Mouse (Mus musculus) midbrain, embryonic 16.5 days (tissue): ENCODE results near the gene Cd79b. TPM values are rescaled to one million over a fixed set of nuclear protein-coding genes. Genes with fewer than 3 reads are reported as not detected.
"Not testable (repeated sequence)": the region's sequence is repeated elsewhere in the genome, so short reads cannot be mapped to it uniquely, and the experiment has no call there.

ENCODE experiments used
- ATAC-seq: fragments of 200-750 bp; cut with Nextera tagmentation; 2 replicates; pipeline ENCODE4 v1.8.0; 2017; ENCODE audit warnings: moderate TSS enrichment
- H3K27ac ChIP-seq: fragments of 300-500 bp; sonication (generic); 2 replicates; pipeline ENCODE4 v1.5.1; 2014; ENCODE audit warnings: mild to moderate bottlenecking, low read length, mixed read lengths
- H3K27me3 ChIP-seq: fragments of 300-500 bp; sonication (generic); 2 replicates; pipeline ENCODE4 v1.6.1; 2014; ENCODE audit warnings: low read depth, low read length, mixed read lengths; ENCODE audit not compliant: control insufficient read depth, insufficient read depth
- H3K36me3 ChIP-seq: fragments of 300-500 bp; sonication (generic); 2 replicates; pipeline ENCODE4 v1.6.1; 2014; ENCODE audit warnings: mild to moderate bottlenecking, low read length, moderate library complexity, mixed read lengths; ENCODE audit not compliant: control insufficient read depth, insufficient read depth
- H3K4me1 ChIP-seq: fragments of 300-500 bp; sonication (generic); 2 replicates; pipeline ENCODE4 v1.6.1; 2014; ENCODE audit warnings: mild to moderate bottlenecking, low read length, mixed read lengths; ENCODE audit not compliant: control insufficient read depth, insufficient read depth
- H3K4me2 ChIP-seq: fragments of 300-500 bp; sonication (generic); 2 replicates; pipeline ENCODE4 v1.6.1; 2014; ENCODE audit warnings: mild to moderate bottlenecking, low read length, mixed read lengths
- H3K4me3 ChIP-seq: fragments of 300-500 bp; sonication (generic); 2 replicates; pipeline ENCODE4 v1.5.1; 2014; ENCODE audit warnings: low read depth, mild to moderate bottlenecking, low read length, moderate library complexity, mixed read lengths
- H3K9ac ChIP-seq: fragments of 300-500 bp; sonication (generic); 2 replicates; pipeline ENCODE4 v1.6.1; 2014; ENCODE audit warnings: low read depth, low read length, mixed read lengths
- H3K9me3 ChIP-seq: fragments of 300-500 bp; sonication (generic); replicated peaks from 2 replicates; pipeline ENCODE4 v1.6.1; 2014; ENCODE audit warnings: mild to moderate bottlenecking, low read length, mixed read lengths; ENCODE audit not compliant: control insufficient read depth, poor library complexity, severe bottlenecking
- WGBS: fragments of 180-500 bp; shearing (Covaris S2); extraction: QIAGEN DNeasy Blood & Tissue Kit; methylation state at CpG from one replicate; pipeline ENCODE4 v1.1.7; 2014; 5-methylcytosine and 5-hydroxymethylcytosine counted together
- polyA plus RNA-seq: library from polyadenylated mRNA; unstranded; fragments of >200 nt; fragmentation: Nextera tagmentation; extraction: Ambion mirVana; gene quantifications from 2 replicates; pipeline ENCODE4 v1.2.1, GENCODE M21; 2015

Gene Cd79b
- polyA plus RNA-seq, 1 experiment from 2014 or later: 0.92 TPM

DNA sequence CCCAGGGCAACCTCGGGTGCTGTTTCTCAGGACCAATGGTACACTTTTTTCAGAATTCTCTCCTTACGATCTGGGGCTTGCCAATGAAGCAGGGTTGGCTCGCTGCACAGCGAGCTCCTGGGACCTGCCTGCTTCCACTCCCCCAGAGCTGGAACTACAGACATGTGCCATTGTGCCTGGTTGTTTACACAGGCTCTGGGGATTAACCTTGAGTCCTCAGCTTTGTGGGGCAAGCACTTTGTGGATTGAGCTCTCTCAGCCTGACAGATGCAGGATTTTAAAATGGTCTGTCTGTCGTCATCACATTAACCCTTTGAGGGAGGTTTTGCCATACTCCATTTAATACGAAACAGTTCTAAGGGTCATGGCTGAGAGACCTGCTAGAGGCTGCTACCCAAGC lies 30.3 kb upstream of the Cd79b start:
- Histone ChIP-seq H3K27me3 (no peaks in the 10 kb centered on the region), H3K36me3 (no peaks in the 10 kb centered on the region), H3K4me1 (no peaks in the 10 kb centered on the region; the same call in 1 of the 2 replicates), H3K4me3 (no peak overlapping the region), H3K4me2 (no peak overlapping the region), H3K9me3 (no peaks in the 10 kb centered on the region), H3K27ac (no peak overlapping the region), H3K9ac (no peak overlapping the region; the same call in 1 of the 2 replicates)
- 30% methylated on average over 6 of the region's 6 CpGs for WGBS
- ATAC-seq: no peak

- H3K36me3 ChIP-seq: no peaks in the 10 kb centered on the region
- no peaks in the 10 kb centered on the region for H3K27me3 ChIP-seq
- ATAC-seq: no peak
- H3K27ac ChIP-seq: no peak overlapping the region
- H3K4me2 ChIP-seq: no peak overlapping the region
- no peaks in the 10 kb centered on the region for H3K9me3 ChIP-seq
- no peaks in the 10 kb centered on the region; the same call in 1 of the 2 replicates for H3K4me1 ChIP-seq
- 82% methylated on average over 9 of the region's 9 CpGs for WGBS
- H3K9ac ChIP-seq: no peak overlapping the region
- no peak overlapping the region for H3K4me3 ChIP-seq
Measured at GRCm38 (mm10) chr11:106340990-106341520, 26.5 kb upstream of the Cd79b start.

DNA sequence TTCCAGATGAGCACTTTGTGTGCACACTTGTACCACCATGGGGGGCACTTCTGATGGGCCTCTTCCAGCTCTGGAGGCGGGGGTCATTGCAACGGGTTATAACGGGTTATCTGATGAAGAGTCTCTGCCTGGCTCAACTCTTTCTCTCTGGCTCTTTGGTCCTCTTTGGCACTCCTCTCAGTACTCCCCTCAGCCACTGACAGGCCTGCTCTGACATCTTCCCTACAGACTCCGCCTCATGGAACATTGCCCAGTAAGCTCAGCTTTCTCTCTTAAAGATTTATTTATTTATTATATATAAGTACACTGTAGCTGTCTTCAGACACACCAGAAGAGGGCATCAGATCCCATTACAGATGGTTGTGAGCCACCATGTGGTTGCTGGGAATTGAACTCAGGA lies 24.8 kb upstream of the Cd79b start:
- H3K9ac ChIP-seq, H3K27me3 ChIP-seq, ATAC-seq, H3K4me2 ChIP-seq, H3K9me3 ChIP-seq, H3K36me3 ChIP-seq, H3K4me3 ChIP-seq, H3K4me1 ChIP-seq, H3K27ac ChIP-seq: not testable (repeated sequence)
- WGBS: 95% methylated on average over 4 of the region's 4 CpGs

DNA sequence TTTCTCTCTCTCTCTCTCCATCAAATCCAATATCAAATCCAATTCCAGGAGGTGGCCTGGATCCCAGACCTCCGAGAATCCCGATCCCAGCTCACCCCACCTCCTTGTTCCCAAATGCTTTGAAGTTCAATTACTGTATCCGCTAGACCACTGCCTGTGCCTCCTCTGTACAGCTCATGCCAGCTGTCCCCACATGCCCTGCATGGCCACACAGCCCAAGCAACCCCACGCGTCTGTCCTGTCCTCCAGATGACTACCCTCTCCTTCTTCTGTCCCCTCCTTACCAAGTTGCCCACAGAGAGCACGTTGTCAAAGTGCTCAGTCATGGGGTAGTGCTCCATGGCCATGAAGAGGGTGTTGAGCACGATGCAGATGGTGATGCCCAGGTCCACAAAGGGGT lies 24.3 kb upstream of the Cd79b start:
- Histone ChIP-seq H3K9ac (no peak overlapping the region), H3K27ac (no peak overlapping the region), H3K9me3 (no peaks in the 10 kb centered on the region), H3K4me3 (no peak overlapping the region), H3K4me1 (no peaks in the 10 kb centered on the region), H3K36me3 (no peaks in the 10 kb centered on the region), H3K27me3 (no peaks in the 10 kb centered on the region), H3K4me2 (no peak overlapping the region)
- 79% methylated on average over 7 of the region's 7 CpGs for WGBS
- ATAC-seq: no peak

DNA sequence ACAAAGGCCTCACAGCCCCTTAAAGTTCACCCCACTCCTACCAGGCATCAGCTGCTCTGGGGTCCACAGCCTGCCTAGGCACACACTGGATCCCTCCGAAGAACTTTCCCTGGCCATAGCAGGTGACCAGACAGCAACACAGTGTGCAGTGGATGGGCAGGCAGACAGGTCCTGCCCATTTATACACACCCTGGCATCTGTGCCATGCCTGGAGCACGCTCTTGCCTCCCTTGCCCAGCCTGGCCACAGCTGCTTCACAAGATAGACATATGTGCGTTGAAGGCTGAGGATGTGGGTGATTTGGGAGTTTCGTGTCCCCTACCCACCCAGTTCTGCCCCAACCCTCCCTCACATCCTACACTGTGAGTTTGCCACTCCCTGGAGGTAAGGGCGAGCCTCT lies 23.5 kb upstream of the Cd79b start:
- Histone ChIP-seq H3K9me3 (no peaks in the 10 kb centered on the region), H3K27ac (no peak overlapping the region), H3K4me1 (no peaks in the 10 kb centered on the region), H3K27me3 (no peaks in the 10 kb centered on the region), H3K4me3 (no peak overlapping the region), H3K4me2 (no peak overlapping the region), H3K9ac (no peak overlapping the region), H3K36me3 (no peaks in the 10 kb centered on the region)
- no peak for ATAC-seq
- WGBS: 76% methylated on average over 5 of the region's 5 CpGs

DNA sequence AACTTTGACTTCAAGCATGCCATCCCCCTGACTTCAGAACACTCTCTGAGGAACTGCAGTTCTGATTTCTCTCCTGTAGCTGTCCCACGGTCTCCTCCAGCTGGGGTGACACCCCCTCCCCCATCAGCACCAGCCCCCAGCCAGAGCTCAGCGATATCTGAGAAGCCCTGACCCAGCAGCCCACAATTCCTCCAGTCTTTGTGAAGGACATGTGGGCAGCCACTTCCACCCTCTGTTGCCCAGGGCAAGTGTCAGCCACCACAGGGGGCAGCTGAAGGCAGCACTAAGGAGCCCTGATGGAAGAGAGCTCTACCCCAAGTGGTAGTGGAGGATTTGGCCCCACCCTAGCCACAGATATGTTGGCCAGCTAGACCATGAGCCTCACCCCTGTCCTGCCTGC lies 19.5 kb upstream of the Cd79b start:
- H3K27me3 ChIP-seq: no peaks in the 10 kb centered on the region
- H3K27ac ChIP-seq: no peak overlapping the region
- H3K36me3 ChIP-seq: no peaks in the 10 kb centered on the region
- no peak overlapping the region for H3K4me3 ChIP-seq
- peaks cover 3% of the 10 kb centered on the region; the same call in 1 of the 2 replicates for H3K4me1 ChIP-seq
- H3K4me2 ChIP-seq: no peak overlapping the region
- 27% methylated on average over 2 of the region's 2 CpGs for WGBS
- no peak overlapping the region for H3K9ac ChIP-seq
- no peaks in the 10 kb centered on the region for H3K9me3 ChIP-seq
- ATAC-seq: no peak

- no peaks in the 10 kb centered on the region for H3K9me3 ChIP-seq
- no peak for ATAC-seq
- H3K27ac ChIP-seq: no peak overlapping the region
- no peak overlapping the region for H3K9ac ChIP-seq
- no peak overlapping the region for H3K4me3 ChIP-seq
- no peaks in the 10 kb centered on the region for H3K36me3 ChIP-seq
- no peak overlapping the region for H3K4me2 ChIP-seq
- WGBS: 41% methylated on average over 4 of the region's 4 CpGs
- peaks cover 3% of the 10 kb centered on the region; the same call in 1 of the 2 replicates for H3K4me1 ChIP-seq
- no peaks in the 10 kb centered on the region for H3K27me3 ChIP-seq
Measured at GRCm38 (mm10) chr11:106332458-106332857, 17.9 kb upstream of the Cd79b start.

DNA sequence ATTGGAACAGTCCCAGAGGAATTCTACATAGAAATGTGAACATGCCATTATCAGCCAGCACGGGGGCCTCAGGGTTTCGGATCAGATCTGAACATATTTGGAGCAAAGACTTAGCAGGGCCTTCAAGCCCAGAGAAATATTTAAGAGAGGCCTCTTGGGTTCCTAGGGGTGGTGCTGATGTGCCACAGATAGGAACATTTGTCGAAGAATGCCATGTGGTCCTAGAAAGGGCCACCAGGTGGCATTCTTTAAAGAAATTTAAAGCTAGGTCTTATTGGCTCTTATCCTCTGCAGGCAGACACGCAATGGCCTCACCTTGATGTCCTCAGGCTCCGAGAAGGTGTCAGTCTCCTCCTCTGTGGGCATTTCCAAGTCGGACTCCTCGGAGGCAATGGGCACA lies 15.1 kb upstream of the Cd79b start:
- Histone ChIP-seq H3K9me3 (no peaks in the 10 kb centered on the region), H3K9ac (no peak overlapping the region), H3K4me2 (no peak overlapping the region), H3K27ac (no peak overlapping the region), H3K27me3 (no peaks in the 10 kb centered on the region), H3K4me1 (peaks cover 3% of the 10 kb centered on the region; the same call in 1 of the 2 replicates), H3K4me3 (no peak overlapping the region), H3K36me3 (no peaks in the 10 kb centered on the region)
- no peak for ATAC-seq
- 79% methylated on average over 7 of the region's 7 CpGs for WGBS

DNA sequence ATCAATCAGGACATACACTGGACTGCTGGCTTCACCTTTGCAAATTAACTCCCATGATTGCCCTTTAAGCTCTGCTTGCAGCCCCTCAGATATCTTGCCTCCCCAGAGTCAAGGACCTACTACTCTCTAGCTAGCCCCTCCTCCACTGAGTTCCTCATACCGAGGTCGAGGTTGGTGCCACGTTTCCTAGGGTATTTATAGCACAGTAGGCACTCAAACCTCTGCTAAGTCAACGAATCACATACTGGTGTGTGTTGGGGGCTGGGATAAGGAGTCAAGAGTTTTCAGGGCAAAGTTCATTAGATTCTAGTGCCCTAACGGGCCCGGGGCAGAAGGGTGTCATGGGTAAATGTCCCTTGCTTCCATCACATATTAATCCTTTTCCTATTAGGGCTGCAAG lies 14.6 kb upstream of the Cd79b start:
- Histone ChIP-seq H3K9me3 (no peaks in the 10 kb centered on the region), H3K36me3 (no peaks in the 10 kb centered on the region), H3K27me3 (no peaks in the 10 kb centered on the region), H3K27ac (no peak overlapping the region), H3K4me1 (peaks cover 3% of the 10 kb centered on the region; the same call in 1 of the 2 replicates), H3K4me2 (no peak overlapping the region), H3K9ac (no peak overlapping the region), H3K4me3 (no peak overlapping the region)
- ATAC-seq: no peak
- 84% methylated on average over 6 of the region's 6 CpGs for WGBS
